Mouse (Mus musculus) kidney, embryonic 15.5 days (tissue): ENCODE data around the gene Fam213b. TPM values are rescaled to one million over a fixed set of nuclear protein-coding genes. Genes with fewer than 3 reads are reported as not detected.

Experiments
- ATAC-seq: fragments of 200-750 bp; cut with Nextera tagmentation; replicated peaks from 2 replicates; pipeline ENCODE4 v1.8.0; 2017; ENCODE audit warnings: moderate TSS enrichment; ENCODE audit not compliant: low FRiP score
- H3K27ac ChIP-seq: fragments of 300-500 bp; sonication (generic); 2 replicates; pipeline ENCODE4 v1.5.1; 2015; ENCODE audit warnings: mild to moderate bottlenecking, inconsistent platforms
- H3K27me3 ChIP-seq: fragments of 300-500 bp; sonication (generic); 2 replicates; pipeline ENCODE4 v1.6.1; 2015; ENCODE audit warnings: inconsistent platforms
- H3K36me3 ChIP-seq: fragments of 300-500 bp; sonication (generic); 2 replicates; pipeline ENCODE4 v1.6.1; 2015; ENCODE audit warnings: inconsistent platforms
- H3K4me1 ChIP-seq: fragments of 300-500 bp; sonication (generic); 2 replicates; pipeline ENCODE4 v1.6.1; 2015; ENCODE audit warnings: inconsistent platforms
- H3K4me2 ChIP-seq: fragments of 300-500 bp; sonication (generic); 2 replicates; pipeline ENCODE4 v1.6.1; 2015; ENCODE audit warnings: moderate library complexity, mild to moderate bottlenecking, inconsistent platforms
- H3K4me3 ChIP-seq: fragments of 300-500 bp; sonication (generic); replicated peaks from 2 replicates; pipeline ENCODE4 v1.5.1; 2015; ENCODE audit warnings: mild to moderate bottlenecking, inconsistent platforms
- H3K9ac ChIP-seq: fragments of 300-500 bp; sonication (generic); 2 replicates; pipeline ENCODE4 v1.6.1; 2015; ENCODE audit warnings: mild to moderate bottlenecking, inconsistent platforms
- H3K9me3 ChIP-seq: fragments of 300-500 bp; sonication (generic); replicated peaks from 2 replicates; pipeline ENCODE4 v1.6.1; 2016; ENCODE audit warnings: inconsistent platforms
- WGBS: fragments of 180-500 bp; shearing (Covaris S2); methylation state at CpG from one replicate; pipeline ENCODE4 v1.1.7; 2015; ENCODE audit warnings: mixed read lengths; 5-methylcytosine and 5-hydroxymethylcytosine counted together
- polyA plus RNA-seq: library from polyadenylated mRNA; unstranded; fragments of >200 nt; fragmentation: Nextera tagmentation; extraction: Ambion mirVana; gene quantifications from 2 replicates; pipeline ENCODE4 v1.2.1, GENCODE M21; 2015

Fam213b gene
- polyA plus RNA-seq, 1 experiment from 2014 or later, result 40.6 TPM

GRCm38 (mm10) chr4:154895549-154895948 is 3.4 kb downstream of the Fam213b start:
- no peak overlapping the region for H3K4me3 ChIP-seq
- WGBS, result 85% methylated on average over 5 of the region's 5 CpGs
- H3K4me2 ChIP-seq, result no peak overlapping the region

GRCm38 (mm10) chr4:154890887-154891286 is 8.0 kb downstream of the Fam213b start:
- 87% methylated on average over 14 of the region's 14 CpGs for WGBS
- Histone ChIP-seq H3K9ac (no peak overlapping the region), H3K36me3 (no peaks in the 10 kb centered on the region), H3K27ac (no peak overlapping the region), H3K27me3 (no peaks in the 10 kb centered on the region), H3K4me1 (no peaks in the 10 kb centered on the region), H3K4me3 (no peak overlapping the region), H3K4me2 (no peak overlapping the region), H3K9me3 (no peaks in the 10 kb centered on the region)
- ATAC-seq, result no peak

More at GRCm38 (mm10) chr4:154895549-154895948, 3.4 kb downstream of the Fam213b start:
- no peaks in the 10 kb centered on the region for H3K9me3 ChIP-seq
- H3K27me3 ChIP-seq, result no peaks in the 10 kb centered on the region
- H3K27ac ChIP-seq, result no peak overlapping the region
- no peak overlapping the region for H3K9ac ChIP-seq
- no peak for ATAC-seq
- peaks cover 26% of the 10 kb centered on the region for H3K4me1 ChIP-seq
- no peaks in the 10 kb centered on the region for H3K36me3 ChIP-seq

GRCm38 (mm10) chr4:154887593-154888250 is 11.2 kb downstream of the Fam213b start:
- WGBS, result 73% methylated on average over 15 of the region's 15 CpGs
- Histone ChIP-seq H3K36me3 (no peaks in the 10 kb centered on the region), H3K4me1 (no peaks in the 10 kb centered on the region), H3K9ac (no peak overlapping the region), H3K27me3 (no peaks in the 10 kb centered on the region; the same call in 1 of the 2 replicates), H3K27ac (no peak overlapping the region), H3K4me2 (no peak overlapping the region), H3K9me3 (no peaks in the 10 kb centered on the region), H3K4me3 (no peak overlapping the region)
- ATAC-seq, result no peak

GRCm38 (mm10) chr4:154886876-154887592 is 11.9 kb downstream of the Fam213b start:
- Histone ChIP-seq H3K9ac (no peak overlapping the region), H3K4me1 (no peaks in the 10 kb centered on the region), H3K4me2 (no peak overlapping the region), H3K9me3 (no peaks in the 10 kb centered on the region), H3K27ac (no peak overlapping the region), H3K4me3 (no peak overlapping the region), H3K27me3 (no peaks in the 10 kb centered on the region; the same call in 1 of the 2 replicates), H3K36me3 (no peaks in the 10 kb centered on the region)
- WGBS, result 60% methylated on average over 12 of the region's 13 CpGs
- 0 out of 2 replicates have a peak, but pooled peaks have one; percentile 54 for ATAC-seq

- H3K9me3 ChIP-seq, result no peaks in the 10 kb centered on the region
- ATAC-seq, result no peak
- H3K4me1 ChIP-seq, result no peaks in the 10 kb centered on the region
- no peaks in the 10 kb centered on the region for H3K36me3 ChIP-seq
- no peak overlapping the region for H3K27ac ChIP-seq
- H3K4me2 ChIP-seq, result no peak overlapping the region
- 78% methylated on average over 11 of the region's 11 CpGs for WGBS
- no peak overlapping the region for H3K4me3 ChIP-seq
- H3K27me3 ChIP-seq, result peaks cover 6% of the 10 kb centered on the region; the same call in 1 of the 2 replicates
- no peak overlapping the region for H3K9ac ChIP-seq
These were observed 13.5 kb downstream of the Fam213b start for GRCm38 (mm10) chr4:154885416-154885815.

GRCm38 (mm10) chr4:154882014-154882659 is 16.8 kb downstream of the Fam213b start:
- ATAC-seq, result no peak
- Histone ChIP-seq H3K27ac (no peak overlapping the region), H3K4me2 (no peak overlapping the region), H3K4me1 (peaks cover 8% of the 10 kb centered on the region), H3K4me3 (no peak overlapping the region), H3K36me3 (no peaks in the 10 kb centered on the region), H3K27me3 (peaks cover 6% of the 10 kb centered on the region; the same call in 1 of the 2 replicates), H3K9ac (no peak overlapping the region), H3K9me3 (no peaks in the 10 kb centered on the region)
- 28% methylated on average over 14 of the region's 14 CpGs for WGBS

- H3K4me3 ChIP-seq, result no peak overlapping the region
- no peaks in the 10 kb centered on the region for H3K36me3 ChIP-seq
- H3K4me1 ChIP-seq, result peaks cover 8% of the 10 kb centered on the region
- no peak overlapping the region for H3K27ac ChIP-seq
- H3K9me3 ChIP-seq, result no peaks in the 10 kb centered on the region
- 77% methylated on average over 6 of the region's 6 CpGs for WGBS
- ATAC-seq, result no peak
- no peak overlapping the region for H3K4me2 ChIP-seq
- no peak overlapping the region for H3K9ac ChIP-seq
- peaks cover 12% of the 10 kb centered on the region for H3K27me3 ChIP-seq
These were observed 18.2 kb downstream of the Fam213b start for GRCm38 (mm10) chr4:154880730-154881129.

- Histone ChIP-seq H3K9me3 (no peaks in the 10 kb centered on the region), H3K4me1 (peaks cover 8% of the 10 kb centered on the region), H3K27ac (peak overlapping the region; percentile 76), H3K27me3 (peaks cover 19% of the 10 kb centered on the region), H3K4me2 (peak overlapping the region; percentile 64), H3K9ac (peak overlapping the region; percentile 50), H3K36me3 (no peaks in the 10 kb centered on the region), H3K4me3 (peak overlapping the region; percentile 39)
- WGBS, result 11% methylated on average over 18 of the region's 18 CpGs
- ATAC-seq, result peak; percentile 95
These were observed 20.9 kb downstream of the Fam213b start for GRCm38 (mm10) chr4:154877864-154878548.

- no peaks in the 10 kb centered on the region for H3K36me3 ChIP-seq
- peaks cover 10% of the 10 kb centered on the region for H3K4me1 ChIP-seq
- H3K27ac ChIP-seq, result no peak overlapping the region
- no peak overlapping the region for H3K4me2 ChIP-seq
- H3K9ac ChIP-seq, result no peak overlapping the region
- WGBS, result 73% methylated on average over 6 of the region's 6 CpGs
- H3K9me3 ChIP-seq, result no peaks in the 10 kb centered on the region
- ATAC-seq, result no peak
- peaks cover 30% of the 10 kb centered on the region; the same call in 1 of the 2 replicates for H3K27me3 ChIP-seq
- no peak overlapping the region for H3K4me3 ChIP-seq
These were observed 25.7 kb downstream of the Fam213b start for GRCm38 (mm10) chr4:154873186-154873585.

- Histone ChIP-seq H3K9ac (no peak overlapping the region), H3K27ac (no peak overlapping the region), H3K27me3 (peaks cover 27% of the 10 kb centered on the region; the same call in 1 of the 2 replicates), H3K4me3 (0 out of 2 replicates have a peak overlapping the region, but pooled peaks have one; percentile 20), H3K36me3 (no peaks in the 10 kb centered on the region), H3K4me1 (peaks cover 9% of the 10 kb centered on the region; the same call in 1 of the 2 replicates), H3K4me2 (peak overlapping the region; percentile 47), H3K9me3 (no peaks in the 10 kb centered on the region)
- peak; percentile 76 for ATAC-seq
- WGBS, result 5% methylated on average over 13 of the region's 13 CpGs
These were observed 27.1 kb downstream of the Fam213b start for GRCm38 (mm10) chr4:154871757-154872251.

- H3K4me3 ChIP-seq, result no peak overlapping the region
- H3K4me1 ChIP-seq, result peaks cover 9% of the 10 kb centered on the region; the same call in 1 of the 2 replicates
- no peaks in the 10 kb centered on the region for H3K9me3 ChIP-seq
- H3K27ac ChIP-seq, result no peak overlapping the region
- H3K36me3 ChIP-seq, result no peaks in the 10 kb centered on the region
- 0 out of 2 replicates have a peak, but pooled peaks cover 24% of the 10 kb centered on the region for H3K27me3 ChIP-seq
- H3K9ac ChIP-seq, result no peak overlapping the region
- WGBS, result 88% methylated on average over 4 of the region's 4 CpGs
- ATAC-seq, result no peak
- H3K4me2 ChIP-seq, result no peak overlapping the region
These were observed 28.2 kb downstream of the Fam213b start for GRCm38 (mm10) chr4:154870721-154871120.
